Mouse (Mus musculus) erythroid progenitor cell, adult 5-6 weeks (primary cell): ENCODE measurements around the gene Gcfc2. TPM values are rescaled to one million over a fixed set of nuclear protein-coding genes. Genes with fewer than 3 reads are reported as not detected.

ENCODE experiments used
- ATAC-seq: replicated peaks from 2 replicates; pipeline ENCODE4 v1.8.0; 2016; ENCODE audit warnings: moderate number of reproducible peaks, mild to moderate bottlenecking, moderate TSS enrichment, inconsistent platforms; ENCODE audit not compliant: poor library complexity, low FRiP score, severe bottlenecking
- total RNA-seq, 2 experiments: library from RNA; stranded (forward) in 1 of 2; stranded (reverse) in 1 of 2; fragments of 150-400 nt in 1 of 2; fragments of 186-747, 209-891 nt in 1 of 2; gene quantifications; 2 replicates each; pipeline versions ENCODE4 v1.2.3 to v1.2.4; 2015 to 2017; ENCODE audit warnings: low replicate concordance in 2 of 2

Gcfc2 gene
- total RNA-seq, 2 experiments from 2014 or later = 15.1 to 34.9 TPM

DNA sequence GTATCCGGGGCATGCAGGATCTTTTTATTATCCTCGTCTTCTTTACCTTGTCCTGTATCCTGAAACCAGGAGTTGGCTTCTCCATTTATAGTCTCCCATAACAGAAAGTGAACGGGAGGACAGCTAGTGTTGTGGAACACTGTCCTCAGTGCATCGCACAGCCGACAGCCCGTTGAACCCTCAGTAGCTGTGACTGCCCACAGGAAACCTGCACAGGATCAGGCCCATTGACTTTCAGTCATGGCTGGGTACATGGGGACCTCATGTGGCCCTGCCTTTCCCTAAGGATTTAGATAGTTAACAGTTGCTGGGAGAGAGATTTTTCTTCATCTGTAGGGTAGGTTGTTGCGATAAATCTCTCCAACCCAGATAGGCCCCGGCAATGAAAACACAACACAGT lies 49.1 kb downstream of the Gcfc2 start:
- no peak for ATAC-seq

- ATAC-seq = no peak
These were observed 52.6 kb downstream of the Gcfc2 start for GRCm38 (mm10) chr6:81975971-81976621.

- ATAC-seq = no peak
These were observed 55.8 kb downstream of the Gcfc2 start for GRCm38 (mm10) chr6:81979286-81979685.

- ATAC-seq = 0 out of 2 replicates have a peak, but pooled peaks have one; percentile 10
These were observed 62.7 kb downstream of the Gcfc2 start for GRCm38 (mm10) chr6:81986171-81986570.

DNA sequence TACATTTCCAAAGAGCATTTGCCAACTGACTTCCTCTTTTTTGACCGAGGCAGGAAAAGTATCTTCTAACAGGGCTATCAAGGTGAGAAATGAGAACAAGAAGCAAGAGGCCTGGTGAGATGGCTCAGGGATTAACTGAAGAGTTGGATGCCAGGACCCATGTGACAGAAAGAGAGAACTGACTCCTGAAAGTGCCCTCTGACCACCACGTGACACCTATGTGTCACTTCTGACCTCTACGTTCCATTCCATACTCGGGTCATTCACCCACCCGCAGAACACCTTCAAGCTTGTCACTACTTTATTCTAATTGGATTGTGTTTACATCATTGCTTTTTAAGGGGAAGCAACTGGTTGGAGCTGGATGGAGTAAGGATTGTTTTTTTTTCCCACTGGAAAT lies 63.1 kb downstream of the Gcfc2 start:
- ATAC-seq = no peak

- no peak for ATAC-seq
These were observed 63.5 kb downstream of the Gcfc2 start for GRCm38 (mm10) chr6:81987010-81987409.

GRCm38 (mm10) chr6:81987580-81987979 lies 64.1 kb downstream of the Gcfc2 start:
- no peak for ATAC-seq

DNA sequence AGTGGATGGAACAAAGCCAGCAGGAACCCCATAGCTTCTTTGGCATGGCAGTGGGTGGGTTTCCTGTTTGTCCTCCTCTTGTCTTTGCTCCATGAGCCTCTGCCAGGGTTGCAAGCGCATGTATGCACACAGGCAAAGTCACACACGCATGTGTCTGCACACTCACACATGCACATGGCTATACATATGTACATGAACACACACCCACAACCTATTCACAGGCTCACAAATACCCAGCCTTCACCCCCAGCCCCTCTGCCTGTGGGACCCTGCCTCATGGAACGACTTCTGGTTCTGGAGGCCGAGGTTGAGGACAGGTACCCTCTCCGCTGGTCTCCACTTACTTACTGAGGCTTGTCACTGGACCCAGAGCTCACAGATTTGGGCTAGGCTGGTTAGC lies 64.9 kb downstream of the Gcfc2 start:
- no peak for ATAC-seq

DNA sequence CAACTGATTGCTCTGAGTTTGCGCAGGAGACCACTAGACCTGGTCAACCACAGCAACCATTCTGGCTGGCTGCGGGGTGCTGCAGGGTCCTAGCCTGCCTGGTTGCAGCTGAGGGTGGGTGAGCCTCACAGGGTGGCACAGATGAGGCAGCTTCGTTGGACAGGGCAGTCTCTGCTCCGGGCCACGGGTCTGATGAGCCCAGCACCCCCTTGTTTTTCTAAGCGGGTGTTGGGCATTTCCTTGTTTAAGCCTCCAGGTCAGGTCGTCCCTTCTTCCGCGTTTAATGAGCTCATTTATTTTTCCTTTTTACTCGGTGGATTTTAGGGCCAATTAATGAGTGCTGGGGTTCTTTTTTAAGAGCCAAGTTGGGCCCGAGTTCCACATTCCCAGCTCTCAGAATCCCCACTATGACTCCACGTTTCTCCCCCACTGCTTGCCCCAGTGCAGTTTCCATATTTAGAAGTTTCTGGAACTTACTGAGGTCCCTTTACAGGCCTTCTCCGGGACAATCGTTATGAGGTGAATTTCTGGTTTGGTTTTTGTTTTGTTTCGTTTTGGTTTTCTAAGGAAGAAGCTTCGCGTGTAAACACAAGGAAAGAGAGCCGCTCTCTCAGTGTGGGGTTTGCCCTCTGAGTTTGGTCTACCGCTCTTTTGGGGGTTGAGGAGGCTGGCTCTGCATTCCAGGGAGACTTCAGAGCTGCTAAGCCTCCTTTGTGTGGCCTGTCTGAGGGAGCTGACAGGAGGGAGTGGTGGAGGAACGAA lies 66.8 kb downstream of the Gcfc2 start:
- ATAC-seq = no peak

Other genes with a start within 250 kb of the Gcfc2 start
- gene Mrpl19, start 42.3 kb downstream of the Gcfc2 start, total RNA-seq (2015; ENCODE audit: low replicate concordance) = 3.8 and 7.9 TPM in 2 replicates
- gene Mrpl19, start 42.3 kb downstream of the Gcfc2 start, total RNA-seq (2017; ENCODE audit: low replicate concordance) = 0.30 and 4.4 TPM in 2 replicates
- gene Eva1a, start 117.4 kb downstream of the Gcfc2 start, total RNA-seq (2015; ENCODE audit: low replicate concordance) = 2.9 TPM in 1 of 2 replicates, not detected in the other
- gene Eva1a, start 117.4 kb downstream of the Gcfc2 start, total RNA-seq (2017; ENCODE audit: low replicate concordance) = 2.2 TPM in 1 of 2 replicates, not detected in the other